Mouse (Mus musculus) intestine, embryonic 14.5 days (tissue): ENCODE data around the gene Kcnk10. TPM values are rescaled to one million over a fixed set of nuclear protein-coding genes. Genes with fewer than 3 reads are reported as not detected.

Source experiments
- ATAC-seq: fragments of 200-750 bp; cut with Nextera tagmentation; replicated peaks from 2 replicates; pipeline ENCODE4 v1.8.0; 2017; ENCODE audit warnings: low read depth, moderate number of reproducible peaks, moderate TSS enrichment, moderate library complexity; ENCODE audit not compliant: low FRiP score, low TSS enrichment
- DNase-seq: peaks from one replicate; pipeline ENCODE4 v3.0.0-alpha.2; 2018; ENCODE audit warnings: low spot score
- H3K27ac ChIP-seq: fragments of 300-500 bp; sonication (generic); 2 replicates; pipeline ENCODE4 v1.5.1; 2014; ENCODE audit warnings: low read depth, mild to moderate bottlenecking, control low read depth
- H3K27me3 ChIP-seq: fragments of 300-500 bp; sonication (generic); replicated peaks from 2 replicates; pipeline ENCODE4 v1.6.1; 2014; ENCODE audit warnings: low read length, control low read depth; ENCODE audit not compliant: control insufficient read depth, insufficient read depth
- H3K36me3 ChIP-seq: fragments of 300-500 bp; sonication (generic); 2 replicates; pipeline ENCODE4 v1.6.1; 2014; ENCODE audit warnings: low read length, control low read depth; ENCODE audit not compliant: control insufficient read depth, insufficient read depth
- H3K4me1 ChIP-seq: fragments of 300-500 bp; sonication (generic); replicated peaks from 2 replicates; pipeline ENCODE4 v1.6.1; 2014; ENCODE audit warnings: low read length, control low read depth, mixed read lengths; ENCODE audit not compliant: control insufficient read depth, insufficient read depth
- H3K4me2 ChIP-seq: fragments of 300-500 bp; sonication (generic); 2 replicates; pipeline ENCODE4 v1.6.1; 2014; ENCODE audit warnings: low read length
- H3K4me3 ChIP-seq: fragments of 300-500 bp; sonication (generic); 2 replicates; pipeline ENCODE4 v1.5.1; 2014; ENCODE audit warnings: low read depth, low read length, control low read depth, mixed read lengths
- H3K9ac ChIP-seq: fragments of 300-500 bp; sonication (generic); 2 replicates; pipeline ENCODE4 v1.6.1; 2014; ENCODE audit warnings: mild to moderate bottlenecking, low read length
- H3K9me3 ChIP-seq: fragments of 300-500 bp; sonication (generic); 2 replicates; pipeline ENCODE4 v1.6.1; 2016; ENCODE audit warnings: low read length, control low read depth; ENCODE audit not compliant: control insufficient read depth
- WGBS: fragments of 180-500 bp; shearing (Covaris S2); extraction: QIAGEN DNeasy Blood & Tissue Kit; methylation state at CpG from one replicate; pipeline ENCODE4 v1.1.7; 2014; 5-methylcytosine and 5-hydroxymethylcytosine counted together
- polyA plus RNA-seq: library from polyadenylated mRNA; unstranded; fragments of >200 nt; fragmentation: Nextera tagmentation; extraction: Ambion mirVana; gene quantifications from 2 replicates; pipeline ENCODE4 v1.2.1, GENCODE M21; 2014

Gene Kcnk10
- polyA plus RNA-seq, 1 experiment from 2014 or later: 1.5 TPM

DNA sequence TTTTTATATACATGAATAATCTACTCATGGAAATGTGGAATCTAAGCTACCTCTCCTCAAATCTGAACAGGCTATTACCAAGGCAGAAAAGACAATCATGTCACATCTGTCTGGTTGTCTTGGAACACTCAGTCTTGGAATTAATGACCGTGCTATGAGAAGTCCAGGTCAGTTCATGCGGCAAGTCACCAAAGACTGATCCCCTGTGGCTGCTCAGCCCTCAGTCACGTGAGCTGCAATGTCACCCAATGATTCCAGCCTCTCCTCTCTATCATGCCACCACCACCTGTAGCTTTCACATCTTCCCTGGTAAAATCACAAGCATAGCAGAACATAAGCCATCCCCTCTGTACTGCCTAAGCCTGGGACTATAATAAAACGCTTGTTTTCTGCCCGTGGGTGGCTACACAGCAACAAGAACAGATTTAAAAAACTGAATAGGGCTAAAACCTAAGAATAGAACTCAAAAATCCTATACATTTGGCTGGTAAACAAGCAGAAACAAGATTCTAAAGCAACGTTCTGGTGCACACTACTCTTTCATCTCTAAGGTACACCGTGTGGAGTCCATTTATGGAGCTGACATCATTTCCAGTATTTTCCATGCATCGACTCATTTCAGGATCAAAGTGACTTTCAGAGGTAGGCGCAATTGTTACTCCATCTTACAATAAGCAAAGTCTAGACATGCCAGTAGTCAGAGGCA lies 33.4 kb downstream of the Kcnk10 start:
- 90% methylated on average over 9 of the region's 9 CpGs for WGBS
- no peak overlapping the region for H3K4me2 ChIP-seq
- H3K4me1 ChIP-seq: no peaks in the 10 kb centered on the region
- 0 out of 2 replicates have a peak, but pooled peaks cover 3% of the 10 kb centered on the region for H3K9me3 ChIP-seq
- no peak for DNase-seq
- H3K9ac ChIP-seq: no peak overlapping the region
- no peak overlapping the region for H3K27ac ChIP-seq
- no peaks in the 10 kb centered on the region for H3K27me3 ChIP-seq
- H3K4me3 ChIP-seq: no peak overlapping the region
- no peak for ATAC-seq
- H3K36me3 ChIP-seq: no peaks in the 10 kb centered on the region

DNA sequence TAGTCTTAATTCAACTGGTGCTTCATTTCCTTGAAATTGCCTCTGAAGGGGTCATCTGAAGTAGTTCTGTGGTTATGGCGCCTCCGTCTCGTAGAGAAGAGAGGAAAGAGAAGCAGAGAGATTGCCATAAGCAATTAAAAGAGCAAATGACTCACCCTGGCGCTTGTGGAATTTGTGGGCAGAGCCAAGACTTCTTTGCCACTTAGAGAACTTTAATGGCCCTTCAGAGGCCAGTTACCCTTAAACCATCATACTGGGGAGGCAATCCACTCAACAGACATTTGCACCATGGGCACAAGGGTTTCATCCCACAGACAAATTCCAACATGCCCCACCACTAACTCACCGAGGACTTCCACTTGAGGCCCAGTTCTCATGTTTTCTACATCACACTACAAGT lies 41.4 kb downstream of the Kcnk10 start:
- Histone ChIP-seq H3K27ac (no peak overlapping the region), H3K4me3 (no peak overlapping the region), H3K9me3 (no peaks in the 10 kb centered on the region), H3K4me1 (no peaks in the 10 kb centered on the region), H3K36me3 (no peaks in the 10 kb centered on the region), H3K4me2 (no peak overlapping the region), H3K9ac (no peak overlapping the region), H3K27me3 (no peaks in the 10 kb centered on the region)
- ATAC-seq (no peak), DNase-seq (no peak)
- WGBS: 72% methylated on average over 5 of the region's 5 CpGs

- H3K27ac ChIP-seq: no peak overlapping the region
- H3K4me2 ChIP-seq: no peak overlapping the region
- no peaks in the 10 kb centered on the region for H3K36me3 ChIP-seq
- DNase-seq: no peak
- H3K9ac ChIP-seq: no peak overlapping the region
- 83% methylated on average over 6 of the region's 6 CpGs for WGBS
- no peaks in the 10 kb centered on the region for H3K27me3 ChIP-seq
- H3K9me3 ChIP-seq: no peaks in the 10 kb centered on the region
- no peak for ATAC-seq
- H3K4me3 ChIP-seq: no peak overlapping the region
- no peaks in the 10 kb centered on the region for H3K4me1 ChIP-seq
These were observed 42.1 kb downstream of the Kcnk10 start for GRCm38 (mm10) chr12:98536036-98536435.

DNA sequence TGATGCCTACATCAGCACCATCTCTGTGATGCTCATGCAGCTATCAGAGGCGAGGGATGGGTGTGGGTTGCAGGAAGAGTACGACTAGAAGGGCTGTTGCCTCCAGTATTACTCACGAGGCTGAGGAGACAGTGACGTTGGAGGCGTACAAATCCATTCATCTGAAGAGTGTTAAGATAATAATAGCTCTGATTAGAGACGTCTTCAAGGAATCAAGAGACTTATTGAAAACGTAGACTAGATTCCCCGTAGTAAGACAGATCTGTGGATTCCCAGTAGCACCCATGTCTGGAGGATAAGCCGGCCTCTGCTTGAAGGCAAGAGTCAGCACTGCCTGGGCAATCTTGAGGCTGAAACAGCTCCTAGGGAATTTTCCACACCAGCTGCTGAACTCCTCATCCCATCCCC lies 42.6 kb downstream of the Kcnk10 start:
- WGBS: 80% methylated on average over 9 of the region's 9 CpGs

DNA sequence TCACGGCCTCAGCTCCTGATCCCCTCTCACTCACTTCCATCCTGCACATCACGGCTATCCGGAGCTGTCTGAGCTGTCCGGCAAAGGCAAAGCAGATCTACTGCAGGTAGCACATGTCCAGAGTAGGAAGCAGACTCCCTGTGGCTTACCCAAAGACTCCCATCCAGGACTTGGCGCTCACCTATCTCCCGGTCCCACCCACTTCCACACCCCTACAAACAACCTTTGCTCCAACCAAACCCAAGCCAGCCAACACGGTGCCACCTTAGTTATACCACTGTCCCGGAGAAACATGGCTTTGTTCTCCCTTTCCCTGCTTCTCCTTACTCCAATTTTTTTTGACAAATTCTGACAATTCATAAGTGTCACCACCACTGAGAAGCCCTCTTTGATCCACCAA lies 49.5 kb downstream of the Kcnk10 start:
- Histone ChIP-seq H3K27me3 (no peaks in the 10 kb centered on the region), H3K4me1 (no peaks in the 10 kb centered on the region), H3K4me2 (no peak overlapping the region), H3K27ac (no peak overlapping the region), H3K9ac (no peak overlapping the region), H3K9me3 (no peaks in the 10 kb centered on the region), H3K4me3 (no peak overlapping the region), H3K36me3 (no peaks in the 10 kb centered on the region)
- no peak for ATAC-seq
- 87% methylated on average over 8 of the region's 8 CpGs for WGBS
- no peak for DNase-seq

More for the DNA sequence above, 42.6 kb downstream of the Kcnk10 start:
- DNase-seq (no peak), ATAC-seq (no peak)
- Histone ChIP-seq H3K27ac (no peak overlapping the region), H3K27me3 (no peaks in the 10 kb centered on the region), H3K9ac (no peak overlapping the region), H3K4me2 (no peak overlapping the region), H3K9me3 (no peaks in the 10 kb centered on the region), H3K4me1 (no peaks in the 10 kb centered on the region), H3K4me3 (no peak overlapping the region), H3K36me3 (no peaks in the 10 kb centered on the region)

DNA sequence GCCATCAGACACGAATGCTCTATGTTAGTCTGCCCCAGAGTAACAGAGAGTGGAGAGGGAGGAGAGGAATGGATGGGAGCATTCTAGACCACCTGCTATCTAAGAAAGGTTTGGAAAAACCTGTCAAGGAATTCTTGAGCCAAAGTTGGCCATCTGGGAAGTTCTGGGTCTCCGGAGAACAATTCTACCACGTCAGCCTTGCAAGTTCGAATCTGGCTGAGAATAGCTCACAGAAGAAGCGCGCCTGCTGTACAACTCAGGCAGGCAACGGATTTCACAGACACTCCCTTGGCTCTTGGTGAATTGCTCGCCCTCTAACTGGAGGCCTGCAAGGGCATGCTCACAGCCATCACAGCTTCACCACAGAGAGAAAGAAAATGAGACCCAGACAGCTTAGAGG lies 52.7 kb downstream of the Kcnk10 start:
- no peak for ATAC-seq
- H3K4me2 ChIP-seq: no peak overlapping the region
- DNase-seq: no peak
- no peaks in the 10 kb centered on the region for H3K4me1 ChIP-seq
- H3K27me3 ChIP-seq: no peaks in the 10 kb centered on the region
- WGBS: 84% methylated on average over 8 of the region's 8 CpGs
- H3K9me3 ChIP-seq: no peaks in the 10 kb centered on the region
- H3K4me3 ChIP-seq: no peak overlapping the region
- no peaks in the 10 kb centered on the region for H3K36me3 ChIP-seq
- H3K27ac ChIP-seq: no peak overlapping the region
- H3K9ac ChIP-seq: no peak overlapping the region

GRCm38 (mm10) chr12:98524331-98525311 lies 53.5 kb downstream of the Kcnk10 start:
- H3K36me3 ChIP-seq: no peaks in the 10 kb centered on the region
- no peak overlapping the region for H3K27ac ChIP-seq
- H3K4me2 ChIP-seq: no peak overlapping the region
- DNase-seq (no peak), ATAC-seq (no peak)
- H3K4me3 ChIP-seq: no peak overlapping the region
- H3K9ac ChIP-seq: no peak overlapping the region
- no peaks in the 10 kb centered on the region for H3K4me1 ChIP-seq
- no peaks in the 10 kb centered on the region for H3K9me3 ChIP-seq
- WGBS: 74% methylated on average over 13 of the region's 13 CpGs
- H3K27me3 ChIP-seq: no peaks in the 10 kb centered on the region

DNA sequence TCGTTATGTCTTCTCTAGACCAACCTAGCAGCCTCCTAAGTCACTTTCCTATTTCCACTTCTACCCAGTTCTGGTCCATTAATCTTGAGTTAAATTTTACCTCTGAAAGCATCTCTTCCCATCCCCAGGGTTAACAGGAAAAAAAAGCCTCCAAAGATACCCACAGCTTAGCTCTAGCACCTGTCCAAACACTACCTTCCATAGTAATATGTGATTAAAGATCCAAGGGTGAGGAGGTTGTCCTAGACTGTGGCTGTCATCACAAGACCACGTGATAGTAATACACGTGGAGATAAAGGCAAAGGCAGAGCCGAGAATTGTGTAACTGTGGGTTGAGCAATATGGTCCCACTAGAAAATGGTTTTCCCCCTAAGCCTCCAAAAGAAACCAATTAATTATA lies 56.8 kb downstream of the Kcnk10 start:
- no peak overlapping the region for H3K4me3 ChIP-seq

More for the DNA sequence above, 56.8 kb downstream of the Kcnk10 start:
- H3K9ac ChIP-seq: no peak overlapping the region
- no peaks in the 10 kb centered on the region for H3K27me3 ChIP-seq
- H3K36me3 ChIP-seq: no peaks in the 10 kb centered on the region
- H3K4me2 ChIP-seq: no peak overlapping the region
- 78% methylated on average over 4 of the region's 4 CpGs for WGBS
- DNase-seq (no peak), ATAC-seq (no peak)
- H3K27ac ChIP-seq: no peak overlapping the region
- H3K4me1 ChIP-seq: no peaks in the 10 kb centered on the region
- no peaks in the 10 kb centered on the region for H3K9me3 ChIP-seq
